Mouse (Mus musculus): Measurements from ENCODE around the gene Sptssa. TPM values are rescaled to one million over a fixed set of nuclear protein-coding genes. Genes with fewer than 3 reads are reported as not detected.

Sptssa gene
- total RNA-seq, 4 experiments from 2014 or later, result 30.2 to 30.7 (median 30.4) TPM

- DNase-seq (ENCODE audit: low spot score), result no peak
Measured at GRCm38 (mm10) chr12:54655292-54656038, 908 bp downstream of the Sptssa start.

GRCm38 (mm10) chr12:54654741-54655140 lies 1.6 kb downstream of the Sptssa start:
- DNase-seq (ENCODE audit: low spot score), result no peak

DNA sequence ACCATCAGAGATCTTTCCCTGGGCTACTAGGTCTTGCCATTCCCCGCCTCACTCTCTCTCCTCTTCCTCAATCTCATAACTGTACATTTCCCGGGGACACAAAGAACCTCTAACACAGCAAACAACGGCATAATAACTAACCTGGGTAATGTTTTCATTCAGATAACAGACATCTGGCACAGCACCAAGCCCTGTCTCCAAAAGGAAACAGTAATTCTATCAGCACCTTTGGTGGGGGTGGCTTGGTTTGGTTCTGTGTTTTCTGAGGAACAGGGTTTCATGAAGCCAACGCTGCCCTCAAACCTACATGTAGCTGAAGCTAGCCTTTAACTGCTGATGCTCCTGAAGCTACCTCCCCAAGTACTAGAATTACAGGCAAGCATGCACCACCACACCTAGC lies 2.2 kb downstream of the Sptssa start:
- no peak for DNase-seq (ENCODE audit: low spot score)

- DNase-seq (ENCODE audit: low spot score), result no peak
Measured at GRCm38 (mm10) chr12:54652346-54652745, 4.0 kb downstream of the Sptssa start.

GRCm38 (mm10) chr12:54651820-54652219 lies 4.6 kb downstream of the Sptssa start:
- peak; percentile 19 for DNase-seq (ENCODE audit: low spot score)

GRCm38 (mm10) chr12:54651158-54651557 lies 5.2 kb downstream of the Sptssa start:
- no peak for DNase-seq (ENCODE audit: low spot score)

- no peak for DNase-seq (ENCODE audit: low spot score)
Measured at GRCm38 (mm10) chr12:54644947-54645346, 11.4 kb downstream of the Sptssa start.

DNA sequence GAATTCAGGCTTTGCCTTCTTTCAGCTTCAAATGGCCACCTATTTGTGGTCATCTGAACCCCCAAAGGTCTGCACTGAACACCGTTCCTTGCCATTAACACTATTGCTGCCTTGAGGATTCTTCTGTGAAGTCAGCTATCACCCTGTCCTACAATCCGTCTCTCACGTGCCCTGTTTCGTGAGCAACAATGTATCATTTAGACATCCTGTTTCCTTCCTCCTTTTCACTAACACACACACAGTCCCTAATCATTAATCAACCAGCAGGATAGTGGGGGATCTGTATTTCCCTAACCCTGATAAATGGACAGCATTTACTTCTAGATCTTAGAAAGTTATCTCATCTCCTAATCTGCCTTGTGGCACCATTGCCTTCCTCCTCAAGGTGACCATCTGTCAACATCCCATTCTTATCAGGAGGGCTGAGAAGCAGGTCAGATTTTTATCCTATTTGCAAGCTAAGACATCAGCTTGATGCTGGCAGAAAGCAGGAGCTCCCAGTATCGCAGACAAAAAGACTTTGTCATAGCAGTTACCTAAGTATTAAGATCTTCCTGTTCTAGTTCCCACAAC lies 13.0 kb downstream of the Sptssa start:
- no peak for DNase-seq (ENCODE audit: low spot score)

- no peak for DNase-seq (ENCODE audit: low spot score)
Measured at GRCm38 (mm10) chr12:54641374-54641773, 15.0 kb downstream of the Sptssa start.

DNA sequence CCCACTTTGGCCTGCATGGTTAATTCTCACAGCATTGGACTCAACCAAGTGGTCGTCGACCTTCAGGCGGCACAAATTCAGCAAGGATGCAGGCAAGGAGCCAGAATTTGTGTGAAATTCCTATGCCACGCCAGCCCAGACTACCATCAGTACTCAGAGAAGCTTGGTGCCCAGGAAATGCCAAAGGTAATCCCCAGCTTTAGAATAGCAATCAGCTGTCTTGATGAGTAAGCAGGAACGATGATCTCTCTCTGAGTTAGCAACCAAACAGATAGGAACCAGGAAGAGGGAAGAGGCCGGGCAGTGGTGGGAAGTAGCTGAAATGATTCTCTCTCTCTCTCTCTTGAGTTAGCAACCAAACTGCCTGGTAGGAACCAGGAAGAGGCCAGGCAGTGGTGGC lies 16.1 kb downstream of the Sptssa start:
- no peak for DNase-seq (ENCODE audit: low spot score)

- DNase-seq (ENCODE audit: low spot score), result no peak
Measured at GRCm38 (mm10) chr12:54637033-54637432, 19.3 kb downstream of the Sptssa start.

- DNase-seq (ENCODE audit: low spot score), result no peak
Measured at GRCm38 (mm10) chr12:54632141-54632540, 24.2 kb downstream of the Sptssa start.

DNA sequence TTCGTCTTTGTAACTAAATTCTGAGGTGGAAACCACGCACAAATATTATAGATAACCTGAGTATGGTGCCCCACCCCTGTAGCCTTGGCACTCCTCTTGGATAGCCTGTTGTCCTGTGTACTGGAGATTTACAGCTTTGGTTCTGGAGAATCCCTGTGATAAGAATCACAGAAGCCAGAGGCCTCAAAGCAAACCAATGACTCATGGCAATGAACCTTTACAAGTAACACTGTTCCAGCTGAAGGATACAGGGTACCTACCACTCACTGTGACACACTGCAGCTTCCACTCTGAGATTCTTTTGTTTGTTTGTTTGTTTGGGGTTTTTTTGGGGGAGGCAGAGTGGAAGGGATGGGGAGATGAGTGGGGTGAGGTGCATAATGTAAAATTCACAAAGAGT lies 34.4 kb downstream of the Sptssa start:
- DNase-seq (ENCODE audit: low spot score), result no peak

DNA sequence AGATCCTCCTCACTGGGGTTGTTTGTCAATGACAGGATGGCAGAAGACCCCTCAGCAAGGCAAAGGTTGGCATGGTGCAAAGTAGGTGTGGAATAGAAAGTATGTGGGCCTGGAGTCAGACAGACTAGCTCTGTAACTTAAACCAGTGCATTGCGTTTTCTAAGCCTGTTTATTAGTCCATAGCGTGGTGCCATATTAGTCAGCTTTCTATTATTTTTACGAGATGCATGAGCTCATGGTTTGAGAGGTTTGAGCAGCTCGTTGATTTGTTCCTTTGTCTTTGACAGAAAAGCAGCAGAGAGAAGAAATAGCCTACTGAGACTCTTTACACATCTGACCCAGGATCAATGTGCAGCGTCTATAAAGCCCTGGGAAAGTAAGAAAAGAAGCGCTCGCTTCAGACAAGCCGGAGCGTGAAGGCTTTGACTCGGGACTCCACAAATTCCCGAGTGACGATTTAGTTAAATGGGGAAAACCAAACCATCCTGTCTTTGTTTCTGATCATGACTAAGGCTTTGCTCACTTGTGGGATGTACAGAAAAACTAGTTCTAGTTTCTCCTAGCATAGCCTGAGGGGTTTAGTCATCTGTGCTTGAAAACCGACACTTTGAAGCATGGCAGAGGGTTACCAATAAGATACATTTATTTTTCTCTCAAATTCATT lies 36.2 kb downstream of the Sptssa start:
- no peak for DNase-seq (ENCODE audit: low spot score)

DNA sequence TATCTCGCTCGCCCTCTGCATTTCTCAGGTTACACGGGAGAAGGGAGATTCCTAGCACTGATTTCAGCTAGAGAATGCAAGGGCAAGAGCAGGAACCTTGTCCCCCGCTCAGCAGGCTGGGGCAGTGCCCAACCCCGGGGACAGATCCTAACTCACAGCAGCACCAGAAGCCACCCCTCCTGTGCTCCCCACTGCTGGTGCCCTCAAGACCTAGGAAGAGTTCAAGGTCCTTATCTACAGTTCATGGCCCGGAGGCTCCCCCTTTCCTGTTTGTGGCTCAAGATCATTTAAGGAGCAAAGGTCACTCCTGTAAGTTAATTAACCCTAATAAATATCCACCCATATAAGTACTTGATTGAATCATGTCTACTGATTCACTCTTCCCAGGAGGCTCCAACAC lies 47.4 kb downstream of the Sptssa start:
- DNase-seq (ENCODE audit: low spot score), result no peak

DNA sequence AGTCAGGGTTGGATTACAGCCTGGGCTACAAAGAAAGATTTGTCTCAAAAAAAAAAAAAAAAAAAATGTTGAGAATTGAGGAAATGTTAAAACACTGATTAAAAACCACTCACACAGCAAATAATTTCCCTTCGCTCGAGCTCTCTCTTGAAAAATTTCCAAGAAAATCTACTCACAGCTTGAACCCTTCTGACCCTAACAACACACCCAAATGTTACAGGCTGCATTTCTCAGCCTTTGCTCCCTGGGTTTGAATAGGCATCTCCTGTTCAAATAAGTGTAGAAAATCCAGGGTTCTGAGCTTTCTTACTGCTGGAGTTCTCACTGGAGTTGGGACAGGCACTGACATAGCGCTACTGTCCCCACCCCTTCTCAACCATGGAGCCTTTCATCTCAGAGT lies 51.2 kb downstream of the Sptssa start:
- no peak for DNase-seq (ENCODE audit: low spot score)

DNA sequence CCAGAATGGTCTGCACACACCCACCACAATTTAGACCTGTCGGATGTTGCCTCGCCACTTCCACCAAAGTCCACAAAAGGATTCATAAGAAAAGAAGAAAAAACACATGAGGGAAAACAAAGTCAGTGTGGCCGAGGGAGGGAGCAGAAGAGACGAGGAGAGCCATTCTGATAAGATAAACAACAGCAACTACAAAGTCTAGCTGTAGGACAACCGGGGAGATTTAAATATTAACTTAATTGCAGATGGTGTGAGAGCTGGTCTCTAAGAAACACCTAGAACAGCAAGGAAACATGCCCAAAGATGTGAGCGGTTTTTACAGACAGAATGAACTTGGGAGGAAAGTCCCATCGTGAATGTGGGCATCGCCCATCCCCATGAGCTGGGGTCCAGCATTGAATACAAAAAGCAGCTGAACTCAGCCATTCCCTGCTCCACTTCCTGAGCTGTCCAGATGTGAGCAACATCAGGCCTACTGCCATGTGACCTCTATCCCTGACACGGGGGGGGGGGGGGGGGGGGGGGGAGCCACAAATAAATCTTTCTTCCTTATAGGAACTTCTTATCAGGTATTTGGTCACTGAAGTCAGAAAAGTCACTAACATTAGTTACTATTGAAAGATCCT lies 52.7 kb downstream of the Sptssa start:
- DNase-seq (ENCODE audit: low spot score), result no peak

DNA sequence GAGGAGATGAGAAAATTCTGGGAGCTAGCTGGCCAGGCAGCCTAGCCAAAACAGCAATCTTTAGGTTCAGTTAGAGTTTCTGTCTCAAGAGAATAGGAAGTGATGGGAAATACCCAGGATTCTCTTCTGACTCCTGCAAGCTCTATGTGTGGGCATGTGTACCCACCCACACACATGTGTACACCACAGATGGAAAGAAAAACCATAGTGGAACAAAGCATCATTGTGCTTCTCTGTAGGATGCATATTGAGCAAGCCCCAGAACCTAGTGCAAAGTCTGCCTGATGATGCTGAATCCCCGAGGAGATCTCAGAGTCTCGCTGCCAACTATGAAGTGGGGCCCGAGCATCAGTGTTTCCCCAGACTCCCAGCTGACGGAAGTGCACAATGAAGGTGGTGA lies 55.9 kb downstream of the Sptssa start:
- no peak for DNase-seq (ENCODE audit: low spot score)

- DNase-seq (ENCODE audit: low spot score), result no peak
Measured at GRCm38 (mm10) chr12:54598358-54598757, 58.0 kb downstream of the Sptssa start.

DNA sequence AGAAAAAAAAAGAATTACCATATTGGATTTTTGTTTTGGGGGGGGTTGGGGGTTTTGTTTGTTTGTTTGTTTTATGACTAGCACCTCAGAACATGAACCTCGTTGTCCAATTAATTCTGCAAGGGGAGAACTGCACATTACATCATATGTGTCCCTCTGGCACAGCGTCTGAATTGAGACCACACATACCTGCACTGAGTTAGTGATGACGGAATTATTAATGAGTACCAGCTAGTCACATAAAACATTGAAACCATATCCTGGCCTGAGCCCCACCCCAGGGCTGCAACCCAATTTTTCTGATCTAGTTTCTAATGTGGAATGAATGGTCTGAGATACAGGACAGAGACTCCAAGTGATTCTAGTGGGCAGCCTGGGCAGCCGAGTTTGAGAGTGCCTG lies 59.7 kb downstream of the Sptssa start:
- DNase-seq (ENCODE audit: low spot score), result no peak

Measured in heart, adult 8-10 months (tissue).